Mouse (Mus musculus): ENCODE data around the gene Olfr643.

Gene Olfr643

GRCm38 (mm10) chr7:104137305-104137704 lies at the start of gene Olfr643:
Gene Olfr643 (minus strand): TSS chr7:104137405.
- in situ Hi-C loops (cut with MboI, MseI): no loop called here

GRCm38 (mm10) chr7:104183292-104183691 lies 46.1 kb upstream of the Olfr643 start, which contains the start of gene Olfr648:
Gene Olfr648 (minus strand): TSS chr7:104183392.
- in situ Hi-C loops (cut with MboI, MseI): loop anchor here (10.0 to 25.0 kb wide), 2 partner anchors 228 to 1304 kb away; partner anchors contain the start of gene Cavin3

- in situ Hi-C loops (cut with MboI, MseI): loop anchor here (25.0 kb wide), 1 partner anchor 1308 kb away; the partner anchor contains the start of gene Cavin3
Observed at GRCm38 (mm10) chr7:104179074-104179473, 41.9 kb upstream of the Olfr643 start.

- in situ Hi-C loops (cut with MboI, MseI): loop anchor here (25.0 kb wide), 1 partner anchor 1309 kb away; the partner anchor contains the start of gene Cavin3
Observed at GRCm38 (mm10) chr7:104178422-104179054, 41.3 kb upstream of the Olfr643 start.

GRCm38 (mm10) chr7:104175085-104175484 lies 37.9 kb upstream of the Olfr643 start:
- in situ Hi-C loops (cut with MboI, MseI): loop anchor here (25.0 kb wide), 1 partner anchor 1312 kb away; the partner anchor contains the start of gene Cavin3

- in situ Hi-C loops (cut with MboI, MseI): no loop called here
Observed at GRCm38 (mm10) chr7:104169634-104170204, 32.5 kb upstream of the Olfr643 start.

GRCm38 (mm10) chr7:104167105-104167504 lies 29.9 kb upstream of the Olfr643 start:
- in situ Hi-C loops (cut with MboI, MseI): no loop called here

GRCm38 (mm10) chr7:104150456-104150855 lies 13.3 kb upstream of the Olfr643 start, which contains the start of gene Ubqlnl:
Gene Ubqlnl (minus strand): TSS chr7:104150556.
- in situ Hi-C loops (cut with MboI, MseI): no loop called here

GRCm38 (mm10) chr7:104143179-104143578 lies 6.0 kb upstream of the Olfr643 start, which contains the start of gene Ubqln3:
Gene Ubqln3 (minus strand): TSS chr7:104143279.
- in situ Hi-C loops (cut with MboI, MseI): no loop called here

GRCm38 (mm10) chr7:104129726-104130125 lies 7.5 kb downstream of the Olfr643 start, which contains the start of gene Ubqln5:
Gene Ubqln5 (minus strand): TSS chr7:104129826.
- in situ Hi-C loops (cut with MboI, MseI): no loop called here

- in situ Hi-C loops (cut with MboI, MseI): no loop called here
Observed at GRCm38 (mm10) chr7:104104757-104104972, 32.5 kb downstream of the Olfr643 start, which contains the start of gene Olfr646. Gene Olfr646 (plus strand): TSS chr7:104104873.

- in situ Hi-C loops (cut with MboI, MseI): no loop called here
Observed at GRCm38 (mm10) chr7:104103913-104104756, 33.1 kb downstream of the Olfr643 start.

- in situ Hi-C loops (cut with MboI, MseI): no loop called here
Observed at GRCm38 (mm10) chr7:104085365-104085764, 51.8 kb downstream of the Olfr643 start, which contains the start of gene Olfr645. Gene Olfr645 (minus strand): TSS chr7:104085465.

GRCm38 (mm10) chr7:104071769-104072168 lies 65.4 kb downstream of the Olfr643 start, which contains the start of gene Olfr644:
Gene Olfr644 (minus strand): TSS chr7:104071869.
- in situ Hi-C loops (cut with MboI, MseI): no loop called here

- in situ Hi-C loops (cut with MboI, MseI): no loop called here
Observed at GRCm38 (mm10) chr7:104061345-104061744, 75.9 kb downstream of the Olfr643 start, which contains the start of gene 4930516K23Rik. Gene 4930516K23Rik (minus strand): TSS chr7:104061445.

GRCm38 (mm10) chr7:104059215-104059614 lies 78.0 kb downstream of the Olfr643 start:
- in situ Hi-C loops (cut with MboI, MseI): no loop called here

GRCm38 (mm10) chr7:104052566-104052965 lies 84.6 kb downstream of the Olfr643 start, which contains the start of gene Olfr642:
Gene Olfr642 (minus strand): TSS chr7:104052666.
- in situ Hi-C loops (cut with MboI, MseI): no loop called here

GRCm38 (mm10) chr7:104050745-104051144 lies 86.5 kb downstream of the Olfr643 start:
- in situ Hi-C loops (cut with MboI, MseI): no loop called here

GRCm38 (mm10) chr7:104035145-104035544 lies 102.1 kb downstream of the Olfr643 start, which contains the start of gene Olfr641:
Gene Olfr641 (plus strand): TSS chr7:104035445.
- in situ Hi-C loops (cut with MboI, MseI): no loop called here

GRCm38 (mm10) chr7:104026978-104027377 lies 110.2 kb downstream of the Olfr643 start:
- in situ Hi-C loops (cut with MboI, MseI): no loop called here

- in situ Hi-C loops (cut with MboI, MseI): no loop called here
Observed at GRCm38 (mm10) chr7:104025473-104025872, 111.7 kb downstream of the Olfr643 start, which contains the start of gene Olfr640. Gene Olfr640 (minus strand): TSS chr7:104025573.

Data from T-helper 2 cell (primary cell).